Mouse (Mus musculus) ovary, adult 18-20 months (tissue): ENCODE measurements around the gene Dll4.

Experiments
- DNase-seq: peaks from one replicate; pipeline ENCODE4 v3.0.0; 2022; ENCODE audit warnings: low spot score, mixed read lengths

Dll4 gene

DNA sequence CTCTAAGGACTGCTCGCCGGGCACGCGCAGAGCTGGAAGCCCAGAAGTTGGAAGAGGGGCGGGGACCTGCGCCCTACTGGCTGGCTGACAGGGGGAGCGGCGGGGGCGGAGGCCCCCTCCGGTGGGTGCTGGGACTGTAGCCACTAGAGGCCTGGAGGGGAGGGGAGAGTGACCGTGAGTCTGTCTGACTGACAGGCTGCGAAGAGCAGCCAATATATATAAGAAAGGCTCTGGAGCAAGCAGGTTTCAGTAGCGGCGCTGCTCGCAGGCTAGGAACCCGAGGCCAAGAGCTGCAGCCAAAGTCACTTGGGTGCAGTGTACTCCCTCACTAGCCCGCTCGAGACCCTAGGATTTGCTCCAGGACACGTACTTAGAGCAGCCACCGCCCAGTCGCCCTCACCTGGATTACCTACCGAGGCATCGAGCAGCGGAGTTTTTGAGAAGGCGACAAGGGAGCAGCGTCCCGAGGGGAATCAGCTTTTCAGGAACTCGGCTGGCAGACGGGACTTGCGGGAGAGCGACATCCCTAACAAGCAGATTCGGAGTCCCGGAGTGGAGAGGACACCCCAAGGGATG is at the start of gene Dll4:
Dll4 (plus strand) TSS at position 217 of the 576 bp plus-strand sequence.
- peak; percentile 25 for DNase-seq

DNA sequence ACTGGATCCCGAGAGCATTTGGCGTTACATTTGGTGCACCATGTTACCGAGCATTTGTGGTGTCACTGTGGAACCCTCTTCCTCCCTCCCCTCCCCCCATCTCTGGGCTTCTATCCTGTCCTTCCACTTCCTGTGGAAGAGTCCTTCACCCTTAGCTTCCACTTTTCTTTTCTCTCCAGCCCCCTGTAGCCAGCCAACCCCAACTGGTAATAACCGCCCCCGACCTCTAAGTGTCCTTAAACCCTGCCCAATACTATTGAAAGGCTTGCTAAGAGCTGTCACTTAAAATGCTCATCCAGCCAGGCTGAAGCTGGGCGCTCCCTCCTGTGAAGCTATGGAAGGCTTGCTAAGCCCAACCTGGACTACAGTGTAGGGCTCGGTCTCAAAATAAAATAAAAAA is 48.7 kb upstream of the Dll4 start:
- no peak for DNase-seq

DNA sequence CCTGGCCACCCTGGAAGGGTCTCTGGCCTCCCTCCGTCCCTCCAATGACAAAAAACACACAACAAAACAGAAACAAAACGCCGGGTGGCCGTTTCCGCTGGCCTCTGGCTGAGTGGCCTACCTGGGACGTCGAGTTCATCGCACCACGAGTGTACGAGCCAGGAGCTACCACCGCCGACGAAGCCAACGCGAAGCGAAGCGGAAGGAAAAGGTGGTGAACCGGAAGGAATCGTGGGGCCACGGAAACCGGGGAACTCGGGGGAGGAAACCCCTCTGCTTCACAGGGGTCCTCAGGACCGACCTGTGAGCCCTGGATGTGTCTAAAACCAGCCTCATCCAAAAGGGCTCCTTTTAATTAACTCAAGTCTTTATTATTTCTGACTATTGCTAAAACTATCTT is 47.8 kb upstream of the Dll4 start:
- DNase-seq, result no peak

DNA sequence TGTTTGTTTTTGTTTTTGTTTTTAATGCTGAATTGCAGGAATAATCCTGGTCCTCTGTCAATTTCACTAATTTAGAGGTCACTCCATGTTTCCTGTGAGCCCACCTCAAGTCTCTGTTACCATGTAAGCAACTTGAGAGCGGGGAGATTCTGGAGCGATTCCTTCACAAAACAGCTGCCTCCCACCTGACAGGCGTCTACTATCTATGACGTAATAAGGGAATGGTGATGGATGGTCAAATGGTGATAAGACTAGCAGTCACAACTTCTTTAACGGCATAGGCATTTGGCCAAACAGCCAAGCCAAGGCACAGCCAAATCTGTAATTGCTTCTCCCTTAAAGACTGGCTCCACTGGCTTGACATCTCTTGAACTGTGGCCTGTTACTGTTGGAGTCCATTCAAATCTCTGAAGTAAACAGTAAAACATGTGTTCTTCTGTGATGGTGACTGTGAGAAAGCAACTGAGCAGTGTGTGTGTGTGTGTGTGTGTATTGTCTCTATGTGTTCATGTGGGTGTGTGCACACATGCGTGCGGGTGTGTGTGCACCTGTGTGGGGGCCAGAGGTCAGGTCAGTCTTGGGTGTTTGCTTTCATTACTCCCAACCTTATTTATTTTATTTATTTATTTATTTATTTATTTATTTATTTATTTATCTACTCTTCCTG is 43.6 kb upstream of the Dll4 start:
- no peak for DNase-seq

DNA sequence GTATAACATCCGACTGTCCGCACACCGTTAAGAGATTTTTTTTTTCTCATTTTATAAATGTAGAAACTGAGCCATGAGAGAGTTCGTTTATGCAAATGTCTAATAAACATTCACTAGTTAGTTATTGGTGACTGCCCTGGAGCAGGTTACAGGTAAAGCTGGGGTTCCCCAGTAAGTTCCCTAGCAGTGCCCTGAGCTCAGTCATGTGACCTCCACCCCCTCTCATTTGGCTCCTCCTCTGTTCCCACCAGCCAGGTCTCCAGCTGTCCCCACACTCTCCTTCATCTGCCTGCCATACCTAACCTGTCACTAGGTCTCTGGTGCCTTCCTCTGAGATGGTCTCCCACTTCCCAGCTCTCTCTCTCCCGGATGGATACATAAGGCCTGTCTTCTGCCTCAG is 38.2 kb upstream of the Dll4 start:
- no peak for DNase-seq

DNA sequence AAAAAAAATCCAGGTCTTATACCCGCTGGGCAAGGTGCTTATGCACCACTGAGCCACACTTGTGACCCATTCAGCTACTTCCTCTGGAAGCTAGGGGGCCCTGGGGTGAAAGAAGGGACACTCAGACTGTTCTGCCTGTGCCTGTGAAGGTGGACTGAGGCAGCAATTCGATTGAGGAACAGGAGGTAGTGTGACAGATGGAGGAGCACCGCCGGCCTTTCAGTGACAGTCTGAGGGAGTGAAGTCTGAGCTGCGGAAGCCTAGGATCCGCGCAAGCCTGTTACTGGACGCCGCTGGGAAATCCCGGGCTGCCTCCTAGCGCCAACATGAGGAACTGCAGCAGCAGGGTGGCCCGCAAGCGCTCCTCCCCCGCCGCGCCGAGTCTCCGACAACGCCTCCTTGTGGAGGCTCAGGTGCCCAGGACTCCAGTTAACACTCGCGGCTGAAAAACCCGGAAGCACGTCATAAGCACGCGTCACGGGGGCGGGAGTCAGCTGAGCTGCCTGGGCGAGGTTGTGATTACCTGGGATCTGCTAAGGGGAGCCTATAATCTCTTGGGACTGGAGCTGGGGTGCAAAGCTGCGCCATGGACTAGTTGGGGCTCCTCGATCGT is 37.2 kb upstream of the Dll4 start, which contains the start of gene Vps18:
Vps18 (plus strand) TSS at position 471 of the 613 bp plus-strand sequence.
- DNase-seq, result peak; percentile 92

DNA sequence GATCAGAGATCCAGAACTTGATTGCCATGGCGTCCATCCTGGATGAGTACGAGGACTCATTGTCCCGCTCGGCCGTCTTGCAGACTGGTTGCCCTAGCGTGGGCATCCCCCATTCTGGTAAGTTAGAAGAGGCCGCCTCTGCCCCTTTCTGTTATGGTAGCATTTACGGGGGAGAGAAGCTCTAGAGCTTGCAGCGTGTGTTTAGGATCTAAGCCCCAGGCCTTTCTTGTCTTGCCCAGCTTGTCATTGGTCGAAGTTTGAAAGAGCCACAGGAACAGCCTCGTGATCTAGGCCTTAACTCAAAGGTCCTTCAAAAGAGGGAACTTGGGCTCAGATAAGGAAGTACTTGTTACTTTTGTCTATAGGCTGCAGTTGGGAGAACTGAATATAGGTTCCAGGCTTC is 36.6 kb upstream of the Dll4 start:
- no peak for DNase-seq

DNA sequence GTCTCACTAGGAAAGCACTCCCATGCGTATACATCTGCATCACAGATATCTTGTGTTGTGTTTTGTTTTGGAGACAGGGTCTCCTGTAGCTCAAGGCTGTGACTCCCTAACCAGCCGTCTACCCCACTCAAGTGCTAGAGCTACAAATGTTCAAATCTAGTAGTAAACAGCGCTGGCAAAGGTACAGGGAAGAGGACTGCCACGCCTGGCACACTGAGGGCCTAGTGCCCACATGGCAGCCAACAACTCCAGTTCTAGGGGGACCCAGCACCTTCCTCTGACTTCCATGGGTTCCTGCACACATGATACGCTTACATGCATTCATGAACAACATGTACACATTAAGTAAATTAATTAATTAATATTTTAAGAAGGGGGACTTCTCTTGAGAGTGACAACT is 33.3 kb upstream of the Dll4 start:
- no peak for DNase-seq

DNA sequence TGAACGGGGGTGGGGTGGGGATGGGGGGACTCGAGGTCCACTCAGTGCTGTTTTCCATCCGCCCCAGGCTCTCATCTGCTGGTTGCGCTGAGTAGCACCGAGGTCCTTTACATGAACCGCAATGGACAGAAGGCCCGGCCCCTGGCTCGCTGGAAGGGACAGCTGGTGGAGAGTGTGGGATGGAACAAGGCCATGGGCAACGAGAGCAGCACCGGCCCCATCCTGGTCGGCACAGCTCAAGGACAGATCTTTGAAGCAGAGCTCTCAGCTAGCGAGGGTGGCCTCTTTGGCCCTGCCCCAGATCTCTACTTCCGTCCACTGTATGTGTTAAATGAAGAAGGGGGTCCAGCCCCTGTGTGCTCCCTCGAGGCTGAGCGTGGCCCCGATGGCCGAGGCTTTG is 32.7 kb upstream of the Dll4 start:
- no peak for DNase-seq

DNA sequence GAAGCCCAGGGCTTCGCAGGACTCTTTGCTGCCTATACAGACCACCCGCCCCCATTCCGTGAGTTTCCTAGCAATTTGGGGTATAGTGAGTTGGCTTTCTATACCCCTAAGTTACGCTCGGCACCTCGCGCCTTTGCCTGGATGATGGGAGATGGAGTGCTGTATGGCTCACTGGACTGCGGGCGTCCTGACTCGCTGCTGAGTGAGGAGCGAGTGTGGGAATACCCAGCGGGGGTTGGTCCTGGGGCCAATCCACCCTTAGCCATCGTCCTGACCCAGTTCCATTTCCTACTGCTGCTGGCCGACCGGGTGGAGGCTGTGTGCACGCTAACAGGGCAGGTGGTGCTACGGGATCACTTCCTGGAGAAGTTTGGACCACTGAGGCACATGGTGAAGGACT is 32.3 kb upstream of the Dll4 start:
- no peak for DNase-seq

DNA sequence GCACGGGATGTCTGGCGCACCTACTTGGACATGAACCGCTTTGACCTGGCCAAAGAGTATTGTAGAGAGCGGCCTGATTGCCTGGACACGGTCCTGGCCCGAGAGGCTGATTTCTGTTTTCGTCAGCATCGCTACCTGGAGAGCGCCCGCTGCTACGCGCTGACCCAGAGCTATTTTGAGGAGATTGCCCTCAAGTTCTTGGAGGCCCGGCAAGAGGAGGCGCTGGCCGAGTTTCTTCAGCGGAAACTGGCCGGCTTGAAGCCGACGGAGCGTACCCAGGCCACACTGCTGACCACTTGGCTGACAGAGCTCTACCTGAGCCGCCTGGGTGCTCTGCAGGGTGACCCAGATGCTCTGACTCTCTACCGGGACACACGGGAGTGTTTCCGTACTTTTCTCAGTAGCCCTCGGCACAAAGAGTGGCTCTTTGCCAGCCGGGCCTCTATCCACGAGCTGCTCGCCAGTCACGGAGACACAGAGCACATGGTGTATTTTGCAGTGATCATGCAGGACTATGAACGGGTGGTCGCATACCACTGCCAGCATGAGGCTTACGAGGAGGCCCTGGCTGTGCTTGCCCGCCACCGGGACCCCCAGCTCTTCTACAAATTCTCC is 31.7 kb upstream of the Dll4 start:
- DNase-seq, result no peak

DNA sequence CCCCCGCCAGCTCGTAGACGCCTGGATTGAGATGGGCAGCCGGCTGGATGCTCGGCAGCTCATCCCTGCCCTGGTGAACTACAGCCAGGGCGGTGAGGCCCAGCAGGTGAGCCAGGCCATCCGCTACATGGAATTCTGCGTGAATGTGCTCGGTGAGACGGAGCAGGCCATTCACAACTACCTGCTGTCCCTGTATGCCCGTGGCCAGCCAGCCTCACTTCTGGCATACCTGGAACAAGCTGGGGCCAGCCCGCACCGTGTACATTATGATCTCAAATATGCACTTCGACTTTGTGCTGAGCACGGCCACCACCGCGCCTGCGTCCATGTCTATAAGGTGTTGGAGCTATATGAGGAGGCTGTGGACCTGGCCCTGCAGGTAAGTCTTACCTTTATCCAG is 31.2 kb upstream of the Dll4 start:
- no peak for DNase-seq

DNA sequence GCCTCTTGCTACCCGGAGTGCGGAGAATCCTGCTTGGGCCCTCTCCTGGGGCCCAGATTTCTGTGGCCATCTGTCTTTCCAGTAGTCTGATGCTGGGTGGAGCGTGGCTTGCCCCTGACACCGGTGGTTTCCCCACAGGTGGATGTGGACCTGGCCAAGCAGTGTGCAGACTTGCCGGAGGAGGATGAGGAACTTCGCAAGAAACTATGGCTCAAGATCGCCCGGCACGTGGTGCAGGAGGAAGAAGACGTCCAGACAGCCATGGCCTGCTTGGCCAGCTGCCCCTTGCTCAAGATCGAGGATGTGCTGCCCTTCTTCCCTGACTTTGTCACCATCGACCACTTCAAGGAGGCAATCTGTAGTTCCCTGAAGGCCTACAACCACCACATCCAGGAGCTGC is 28.8 kb upstream of the Dll4 start:
- DNase-seq, result no peak

DNA sequence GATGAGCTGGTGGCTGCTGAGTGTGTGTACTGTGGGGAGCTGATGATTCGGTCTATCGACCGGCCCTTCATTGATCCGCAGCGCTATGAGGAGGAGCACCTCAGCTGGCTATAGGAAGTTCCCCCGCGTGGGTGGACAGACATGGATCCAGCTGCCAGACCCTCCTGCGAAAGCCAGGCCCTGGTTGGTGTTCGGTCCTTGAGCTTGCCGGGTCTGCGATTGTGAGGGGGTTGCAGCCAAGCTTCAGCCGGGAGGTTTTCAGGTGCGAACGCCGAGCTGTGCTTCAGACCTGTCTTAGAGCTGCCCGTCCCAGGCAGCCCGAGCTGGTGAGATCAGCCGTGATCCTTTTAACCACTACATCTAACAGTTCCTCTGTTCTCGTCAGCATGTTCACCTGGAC is 28.1 kb upstream of the Dll4 start:
- no peak for DNase-seq

DNA sequence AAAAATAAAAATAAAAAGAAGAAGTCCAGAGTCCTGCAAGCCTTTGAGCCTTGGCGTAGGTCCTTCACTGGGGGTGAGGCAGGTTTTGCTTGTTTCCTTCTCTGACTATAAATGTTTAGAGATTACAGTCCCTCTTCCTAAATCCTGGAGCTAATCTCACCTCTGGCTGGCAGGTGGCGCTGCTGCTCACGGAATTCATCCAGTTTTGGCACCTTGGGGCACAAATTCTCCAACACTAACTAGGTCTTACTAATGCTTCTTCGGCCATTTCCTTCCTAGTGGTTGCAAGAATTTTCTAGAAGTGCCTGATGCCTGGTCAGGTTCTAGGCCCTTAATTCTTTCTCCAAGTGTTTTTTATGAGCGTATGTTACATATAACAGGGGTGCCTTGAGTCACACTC is 27.3 kb upstream of the Dll4 start:
- no peak for DNase-seq

DNA sequence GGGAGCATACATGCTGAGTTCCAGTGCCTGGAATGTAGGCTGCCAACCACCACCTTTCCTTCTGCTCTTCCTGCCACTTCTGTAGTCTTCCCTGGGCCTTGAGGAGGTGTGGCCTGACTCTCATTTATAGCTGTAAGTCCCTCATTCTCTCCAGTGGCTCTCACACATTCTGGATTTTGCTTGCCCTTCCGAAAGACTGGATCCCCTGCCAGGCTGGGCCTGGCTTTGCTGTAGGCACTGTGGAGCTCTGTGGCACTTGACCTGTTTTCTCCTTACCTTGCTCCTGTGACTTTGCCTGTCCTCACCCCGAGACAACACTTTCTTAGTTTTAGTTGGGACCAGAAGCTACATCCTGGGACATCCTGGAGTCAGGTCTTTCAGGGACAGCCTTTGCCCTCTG is 26.7 kb upstream of the Dll4 start:
- DNase-seq, result no peak

DNA sequence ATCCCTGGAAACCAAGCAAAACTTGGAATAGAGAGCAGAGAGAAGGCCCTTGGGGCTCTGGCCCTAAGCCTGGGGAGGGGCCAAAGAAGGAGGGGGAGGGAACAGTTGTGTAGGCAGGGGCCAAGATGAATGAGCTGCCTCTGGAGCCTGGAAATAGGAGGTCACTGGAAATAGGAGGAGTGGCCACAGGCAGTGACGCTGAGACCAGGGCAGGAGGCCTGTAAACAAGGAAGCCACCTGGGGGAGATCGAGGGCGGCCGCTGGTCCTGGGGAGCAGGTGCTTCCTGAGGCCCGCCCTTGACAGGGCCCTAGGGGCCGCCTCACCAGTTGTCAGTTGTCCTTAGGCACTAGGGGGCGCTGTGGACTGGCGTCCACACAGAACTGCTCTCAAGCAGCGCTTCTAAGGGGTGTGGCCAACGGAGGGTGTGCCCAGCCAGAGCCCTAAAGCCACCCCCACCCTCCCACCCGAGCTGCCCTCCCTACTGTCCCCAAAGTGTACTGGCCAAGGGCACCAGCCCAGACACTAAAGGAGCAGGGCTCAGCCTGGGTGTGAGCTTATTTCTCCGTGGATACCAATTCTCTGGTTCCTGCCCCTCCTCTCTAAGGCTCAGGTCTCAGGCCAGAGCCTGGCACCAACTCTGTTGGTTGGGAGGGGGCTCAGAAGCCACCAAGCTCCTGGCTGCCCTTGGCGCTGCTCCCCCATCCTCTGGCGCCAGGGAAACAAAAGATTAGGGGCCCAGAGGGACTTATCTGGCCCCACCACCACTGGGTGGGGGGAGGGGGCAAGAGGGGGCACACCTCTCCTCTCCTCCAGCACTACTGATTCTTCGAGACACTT is 25.4 kb upstream of the Dll4 start:
- peak; percentile 58 for DNase-seq

DNA sequence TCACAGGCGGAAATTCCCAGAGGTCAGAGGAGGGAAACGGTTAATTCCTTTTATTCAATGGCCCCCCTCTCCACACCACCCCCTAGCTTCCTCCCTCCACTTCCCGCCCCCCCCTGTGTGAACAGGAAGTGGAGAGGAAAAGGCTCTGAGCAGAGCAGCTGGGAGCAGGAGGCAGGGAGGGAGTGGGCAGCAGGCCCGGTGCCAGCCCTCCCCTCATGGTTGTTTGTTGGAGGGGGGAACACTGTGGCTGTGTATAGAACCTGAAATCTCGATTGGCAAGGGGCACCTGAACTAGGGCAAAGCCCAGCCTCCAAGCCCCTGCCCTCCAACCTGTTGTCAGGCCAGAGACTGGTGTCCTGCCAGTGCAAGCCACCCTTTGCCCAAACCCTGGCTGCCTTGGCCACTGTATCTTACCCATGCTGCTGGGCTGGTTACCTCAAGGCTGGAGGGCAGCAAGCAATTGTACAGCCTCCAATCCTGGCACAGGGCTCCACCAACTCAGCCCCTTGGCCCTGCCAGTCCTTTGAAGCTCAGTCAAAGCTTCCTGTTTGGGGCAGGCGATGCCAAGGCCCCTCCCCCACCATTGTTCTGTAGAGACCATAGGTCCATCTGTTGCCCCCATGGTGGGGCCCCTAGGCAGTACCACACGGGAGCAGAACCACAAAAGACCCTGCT is 24.6 kb upstream of the Dll4 start:
- DNase-seq, result no peak

DNA sequence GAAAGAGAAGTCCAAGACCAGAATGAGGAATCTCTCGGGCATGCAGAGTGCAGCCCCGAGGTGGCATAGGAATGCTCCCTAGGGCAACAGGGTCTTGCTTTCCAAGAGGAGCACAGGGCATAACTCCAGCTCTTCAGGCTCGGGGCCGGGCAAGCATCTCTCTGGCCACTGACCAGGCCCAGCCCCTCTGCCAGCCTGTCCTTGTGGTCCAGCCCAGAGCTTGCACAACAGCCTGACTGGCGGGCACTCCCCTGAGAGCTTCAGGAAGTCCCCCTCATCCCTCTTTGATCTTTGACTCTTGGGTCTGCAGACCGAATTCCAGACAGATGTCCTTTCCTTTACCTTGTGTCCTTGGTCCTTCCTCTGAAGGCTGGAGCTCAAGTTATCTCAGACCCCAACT is 22.7 kb upstream of the Dll4 start:
- DNase-seq, result no peak

DNA sequence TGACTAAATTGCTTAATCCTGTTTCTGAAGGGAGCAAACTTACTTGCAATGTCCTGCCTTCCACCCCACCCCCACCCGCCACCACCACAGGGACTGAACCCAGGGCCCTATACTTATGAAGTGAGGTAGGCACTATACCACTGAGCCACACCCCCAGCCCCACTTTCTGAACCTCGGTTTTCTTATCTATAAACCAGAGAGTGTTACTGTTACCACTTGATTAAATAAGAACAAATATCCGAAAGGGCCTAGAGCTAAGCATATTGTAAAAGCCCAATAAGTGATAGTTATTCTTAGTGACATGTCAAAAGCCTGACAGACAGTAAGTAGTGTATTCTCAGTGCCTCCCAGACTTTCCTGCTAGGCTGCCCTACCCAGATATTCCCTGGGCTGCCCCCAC is 21.2 kb upstream of the Dll4 start:
- no peak for DNase-seq

DNA sequence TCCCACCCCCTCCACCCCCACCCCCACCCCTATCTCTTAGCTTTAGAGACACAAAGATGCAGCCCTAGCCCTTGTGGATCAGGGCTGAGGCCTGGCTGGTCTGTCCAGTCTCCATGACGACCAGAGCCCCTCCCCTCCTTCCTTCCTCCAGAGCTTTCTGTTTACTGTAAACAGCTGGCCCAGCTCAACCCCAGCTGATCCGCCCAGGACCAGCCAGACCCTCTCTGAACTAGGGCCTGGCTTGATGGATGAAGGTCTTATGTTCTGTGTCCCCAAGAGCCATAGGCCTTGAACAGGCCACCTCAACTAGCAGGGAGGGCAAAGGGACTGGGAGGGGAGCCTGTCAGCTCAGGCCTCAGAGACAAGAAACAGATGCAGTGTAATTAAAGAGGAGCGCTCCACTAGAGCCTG is 20.8 kb upstream of the Dll4 start:
- no peak for DNase-seq

DNA sequence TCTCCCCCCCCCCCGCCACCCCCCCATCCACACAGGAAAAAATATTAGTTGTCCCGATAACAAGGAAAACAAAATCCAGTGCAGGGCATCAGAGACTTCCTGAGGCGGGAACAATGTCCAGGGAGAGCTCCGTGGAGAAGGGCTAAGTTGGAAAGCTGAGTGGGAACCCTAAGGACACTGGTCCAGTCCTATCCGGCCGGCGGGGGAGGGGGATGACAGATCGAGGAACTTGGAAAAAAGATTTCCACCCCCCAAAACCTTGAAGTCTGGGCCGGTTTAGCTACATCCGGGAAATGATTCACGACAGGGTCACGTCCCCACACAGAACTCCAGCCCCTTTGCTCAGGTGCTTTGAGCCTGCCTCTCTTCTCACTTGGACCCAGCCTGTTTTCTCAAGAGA is 14.0 kb upstream of the Dll4 start:
- DNase-seq, result no peak
